Mouse (Mus musculus): ENCODE measurements around the gene Polr3g.
"Not testable (repeated sequence)": the region's sequence is repeated elsewhere in the genome, so short reads cannot be mapped to it uniquely, and the experiment has no call there.

Gene Polr3g

DNA sequence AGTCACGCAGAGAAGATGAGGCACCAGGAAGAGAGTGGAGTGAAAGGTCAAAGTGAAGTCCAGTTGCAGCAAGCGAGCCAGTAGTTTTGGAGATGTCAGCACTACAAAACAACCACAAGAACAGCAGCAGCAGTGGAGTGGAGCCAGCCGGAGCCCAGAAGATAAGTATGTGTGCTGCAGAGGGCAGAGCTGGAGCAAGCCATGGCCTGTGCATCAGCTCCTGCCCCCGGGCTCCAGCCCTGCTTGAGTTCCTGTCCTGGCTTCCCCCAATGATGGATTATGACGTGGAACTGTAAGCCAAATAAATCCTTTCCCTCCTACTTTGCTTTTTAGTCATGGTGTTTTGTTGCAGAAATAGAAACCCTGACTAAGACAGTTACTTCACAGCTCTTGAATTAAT is 26.6 kb downstream of the Polr3g start:
- DNase-seq = no peak

GRCm38 (mm10) chr13:81683107-81683506 is 27.7 kb downstream of the Polr3g start:
- DNase-seq = no peak

DNA sequence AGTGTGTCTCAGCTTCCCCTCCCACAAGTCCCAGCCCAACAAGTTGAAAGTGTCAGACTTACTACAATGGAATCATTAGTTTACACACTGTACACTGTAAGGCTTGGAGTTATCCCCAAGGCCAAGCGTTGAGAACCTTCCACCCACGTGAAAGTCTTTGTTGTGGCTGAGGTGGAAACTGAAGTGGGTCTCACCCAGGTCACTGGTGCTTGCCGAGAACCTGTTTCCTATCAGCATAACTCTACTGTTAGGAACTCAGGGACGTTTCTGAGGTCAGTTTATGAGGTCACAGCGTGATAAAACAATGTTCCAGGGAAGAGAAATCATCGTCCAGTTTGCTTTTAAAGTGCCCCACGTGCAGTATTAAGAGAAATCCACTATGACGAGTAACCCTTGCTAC is 35.5 kb downstream of the Polr3g start:
- DNase-seq = no peak

DNA sequence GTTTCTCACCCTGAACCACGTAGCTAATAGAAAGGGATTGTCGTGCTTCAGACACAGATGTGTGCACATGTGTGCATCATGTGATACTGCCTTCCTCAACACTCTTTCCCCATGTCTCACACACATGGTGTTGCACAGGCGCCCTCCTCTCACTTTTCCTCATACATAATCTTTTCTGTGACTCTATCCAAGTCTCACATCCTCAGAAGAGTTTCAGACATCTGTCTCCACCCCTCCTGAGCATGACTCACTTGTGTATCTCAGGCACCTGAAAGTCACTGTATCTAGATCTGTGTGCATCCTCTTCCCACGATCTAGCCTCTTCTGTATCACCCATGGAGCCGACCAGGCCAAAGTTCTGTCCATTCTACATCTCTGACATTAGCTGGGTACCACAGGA is 43.1 kb downstream of the Polr3g start:
- no peak for DNase-seq

DNA sequence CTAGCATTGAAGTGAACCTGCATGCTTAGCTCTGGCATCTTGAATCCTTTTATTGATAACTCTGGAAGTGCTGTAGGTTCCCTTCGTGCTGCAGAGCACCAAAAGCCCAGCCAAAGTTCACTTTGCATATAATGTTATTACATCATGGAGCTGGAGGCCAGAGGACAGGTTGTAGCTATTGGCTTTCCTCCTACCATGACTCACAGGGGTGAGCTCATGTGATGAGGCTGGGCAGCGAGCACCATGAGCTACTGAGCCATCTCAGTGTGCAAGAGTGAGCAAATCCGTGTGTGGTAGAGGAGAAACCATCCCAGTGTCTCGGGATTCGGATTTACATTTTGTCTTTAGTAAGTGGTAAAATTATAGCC is 46.5 kb downstream of the Polr3g start:
- DNase-seq = no peak

- DNase-seq = no peak
These were observed 47.1 kb downstream of the Polr3g start for GRCm38 (mm10) chr13:81663566-81664330.

DNA sequence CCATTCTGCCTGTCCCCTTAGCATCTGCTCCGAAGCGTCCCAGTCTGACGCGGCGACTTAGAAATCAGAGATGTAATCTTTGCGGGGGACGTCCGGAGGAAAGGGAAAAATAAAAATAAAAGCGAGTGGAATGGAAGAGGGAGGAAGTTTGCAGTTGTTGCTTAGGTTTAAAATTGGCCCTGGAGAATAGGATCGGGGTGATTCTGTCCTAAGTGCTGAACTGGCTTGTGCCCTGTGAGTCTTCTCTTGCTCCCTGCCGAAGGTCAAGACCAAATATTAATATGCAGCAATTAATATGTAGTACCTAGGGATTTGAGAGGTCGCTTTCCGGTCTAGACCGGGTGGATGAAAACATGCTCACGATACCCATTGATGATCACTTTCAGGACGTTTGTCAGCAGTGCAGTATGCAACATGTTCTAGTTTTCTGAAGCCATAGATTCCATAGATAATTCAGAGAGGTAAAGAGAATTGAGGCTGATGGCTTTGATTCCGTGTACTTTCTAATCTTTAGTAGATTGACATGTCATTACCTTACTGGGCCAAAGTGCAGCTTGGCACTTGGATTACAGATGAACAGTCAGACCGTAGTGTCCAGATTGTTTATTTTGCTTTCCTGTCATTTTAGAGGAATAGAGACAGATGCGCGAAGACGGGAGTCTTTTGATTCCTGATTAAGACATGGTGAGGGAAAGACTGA is 52.6 kb downstream of the Polr3g start:
- DNase-seq = peak; percentile 31

GRCm38 (mm10) chr13:81657351-81658052 is 53.3 kb downstream of the Polr3g start, which contains the start of gene Lysmd3:
Gene Lysmd3 (plus strand): TSS chr13:81657663.
- peak; percentile 92 for DNase-seq

- DNase-seq = no peak
These were observed 53.8 kb downstream of the Polr3g start for GRCm38 (mm10) chr13:81657008-81657350.

GRCm38 (mm10) chr13:81656091-81656850 is 54.5 kb downstream of the Polr3g start:
- peak; percentile 17 for DNase-seq

DNA sequence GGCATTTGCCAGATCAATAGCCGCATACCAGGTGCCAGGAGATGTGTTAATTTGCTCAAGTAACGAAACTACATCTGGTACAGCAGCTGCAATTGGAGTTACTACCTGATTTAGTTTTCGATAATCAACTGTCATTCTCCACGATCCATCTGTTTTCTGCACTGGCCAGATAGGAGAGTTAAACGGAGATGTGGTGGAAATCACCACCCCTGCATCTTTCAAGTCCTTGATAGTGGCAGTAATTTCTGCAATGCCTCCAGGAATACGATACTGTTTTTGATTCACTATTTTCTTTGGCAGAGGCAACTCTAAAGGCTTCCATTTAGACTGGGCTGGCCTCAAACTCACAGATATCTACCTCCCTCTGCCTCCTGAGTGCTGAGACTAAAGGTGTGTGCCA is 60.4 kb downstream of the Polr3g start:
- DNase-seq = not testable (repeated sequence)

DNA sequence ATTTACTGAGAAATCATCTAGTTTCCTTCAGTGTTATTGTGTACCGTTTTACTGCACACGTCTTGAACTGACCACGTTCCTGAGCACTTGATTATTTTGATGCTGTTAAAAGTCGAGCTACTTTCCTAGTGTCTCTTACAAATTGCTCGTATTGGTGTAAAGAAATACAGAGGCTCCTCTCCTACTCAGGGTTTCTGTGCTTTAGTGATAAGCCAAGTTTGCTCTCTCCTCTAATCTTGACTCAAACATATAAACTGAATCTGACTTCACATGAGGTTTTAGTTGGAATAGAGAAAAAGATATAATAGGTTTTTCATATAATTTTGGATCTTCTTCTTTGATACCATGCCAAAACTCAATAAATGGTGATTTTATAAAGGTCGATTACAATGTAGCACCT is 64.5 kb downstream of the Polr3g start:
- no peak for DNase-seq

- DNase-seq = no peak
These were observed 66.7 kb downstream of the Polr3g start for GRCm38 (mm10) chr13:81644047-81644565.

- no peak for DNase-seq
These were observed 68.2 kb downstream of the Polr3g start for GRCm38 (mm10) chr13:81642491-81643149.

DNA sequence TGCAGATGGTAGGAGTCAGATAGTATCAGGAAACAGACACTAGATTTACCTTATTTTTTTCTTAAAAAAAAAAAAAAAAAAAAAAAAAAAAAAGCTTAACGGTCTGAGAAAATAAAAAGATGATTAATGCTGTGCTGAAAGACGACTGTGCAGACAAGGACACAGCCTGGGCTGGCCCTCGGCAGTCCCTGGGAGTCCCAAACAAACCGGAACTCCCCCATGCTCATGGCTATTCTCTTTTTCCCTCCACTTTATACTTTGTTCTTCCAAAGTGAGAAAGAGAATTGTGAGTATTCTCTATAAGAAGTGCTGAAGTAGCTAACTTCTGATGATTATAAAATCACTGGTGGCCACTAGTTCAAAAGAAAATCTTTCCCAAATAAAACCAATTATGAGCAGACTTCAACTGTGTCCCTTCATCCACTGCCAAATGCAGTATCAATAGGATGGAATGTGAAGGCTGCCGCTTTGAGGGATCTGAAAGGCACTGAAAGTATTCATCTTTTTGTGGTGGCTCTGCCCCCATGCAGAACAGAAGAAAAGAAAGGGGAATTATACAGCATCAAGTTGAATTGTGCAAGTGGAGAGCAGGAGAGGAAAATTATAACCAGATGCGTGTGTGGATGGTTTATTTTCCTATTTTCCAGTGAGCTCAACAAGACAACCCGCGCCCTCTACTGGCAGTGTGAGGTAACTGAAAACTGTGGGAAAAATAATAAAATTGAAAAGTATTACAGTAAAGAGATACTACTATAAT is 69.3 kb downstream of the Polr3g start:
- peak; percentile 29 for DNase-seq

DNA sequence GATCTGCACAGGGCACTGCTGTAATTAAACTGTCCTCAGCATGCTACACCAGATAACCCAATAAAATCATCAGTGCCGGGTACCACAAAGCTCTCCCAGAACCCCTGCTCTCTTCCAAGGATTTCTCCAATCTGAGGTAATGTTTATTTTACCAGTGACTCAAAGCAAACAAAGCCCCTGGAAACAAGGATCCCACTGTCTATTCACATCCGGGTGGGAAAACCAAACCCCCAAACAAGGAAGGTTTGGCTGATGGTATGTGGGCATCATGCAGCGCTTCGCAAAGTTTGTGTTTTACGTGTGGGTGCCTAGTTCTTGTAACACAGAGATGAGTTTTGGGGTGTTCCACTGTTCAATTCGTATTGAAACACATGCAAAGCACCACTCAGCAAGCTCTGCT is 69.9 kb downstream of the Polr3g start:
- DNase-seq = no peak

GRCm38 (mm10) chr13:81639624-81640023 is 71.2 kb downstream of the Polr3g start:
- DNase-seq = no peak

DNA sequence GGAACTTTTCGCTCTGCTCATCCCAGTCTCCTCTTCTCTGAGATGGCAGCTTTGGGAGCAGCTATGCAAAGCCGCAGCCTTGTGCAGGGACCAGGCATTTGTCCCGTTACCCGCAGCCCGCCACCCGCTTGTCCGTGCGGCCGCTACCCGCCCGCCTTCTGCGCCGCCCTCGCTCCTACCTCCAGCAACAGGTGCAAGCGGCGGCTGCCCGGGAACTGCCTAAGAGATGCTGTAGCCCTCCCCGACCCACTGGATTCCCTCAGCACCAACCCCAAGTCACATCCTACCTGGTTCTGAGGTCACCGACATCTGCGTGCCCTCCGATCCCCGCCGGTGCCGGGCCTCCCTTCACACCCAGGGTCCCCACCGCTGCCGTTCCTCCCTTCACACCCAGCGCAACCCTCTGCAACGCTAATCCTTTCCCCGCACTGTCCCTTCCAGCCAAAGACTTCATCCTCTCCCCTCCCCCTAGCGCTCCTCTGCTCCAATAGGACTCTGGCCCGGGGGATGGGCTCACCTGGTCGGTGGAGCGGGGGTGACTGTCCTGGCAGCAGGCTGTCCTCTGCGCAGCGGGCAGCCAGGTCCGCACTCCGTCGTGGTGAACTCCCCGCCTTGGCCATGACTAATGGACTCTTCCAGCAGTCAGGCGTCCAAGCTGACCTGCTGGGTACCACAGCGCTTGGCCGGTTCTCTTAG is 77.9 kb downstream of the Polr3g start, which contains the start of gene Adgrv1:
Gene Adgrv1 (minus strand): TSS at position 435 of the 696 bp plus-strand sequence.
- peak; percentile 79 for DNase-seq

GRCm38 (mm10) chr13:81630566-81630965 is 80.2 kb downstream of the Polr3g start:
- DNase-seq = no peak

DNA sequence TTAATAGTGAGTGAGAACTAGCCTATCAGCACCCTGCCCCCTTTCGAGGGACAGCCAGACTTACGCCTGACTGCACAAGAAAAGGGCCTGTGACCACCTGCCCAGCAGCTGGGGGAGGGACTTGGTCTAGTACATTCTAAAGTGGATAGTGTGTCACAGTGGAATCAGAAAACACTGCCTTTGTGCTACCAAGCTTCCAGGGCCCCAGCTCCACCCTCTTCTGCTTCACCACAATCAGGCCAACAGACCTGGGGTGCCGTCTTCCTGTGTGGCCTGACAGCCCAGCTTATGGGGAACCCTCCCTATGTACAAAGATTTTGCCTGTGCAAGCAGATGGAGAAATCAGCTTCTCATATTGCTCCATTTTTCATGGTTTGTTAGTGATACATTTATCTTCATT is 81.4 kb downstream of the Polr3g start:
- DNase-seq = no peak
